Mouse (Mus musculus) limb, embryonic 13.5 days (tissue): ENCODE measurements around the gene Pcnx3. TPM values are rescaled to one million over a fixed set of nuclear protein-coding genes. Genes with fewer than 3 reads are reported as not detected.

ENCODE experiments used
- ATAC-seq: fragments of 200-750 bp; cut with Nextera tagmentation; 2 replicates; pipeline ENCODE4 v1.8.0; 2017; ENCODE audit warnings: low read depth, moderate number of reproducible peaks, moderate TSS enrichment; ENCODE audit not compliant: low FRiP score
- H3K27ac ChIP-seq: fragments of 300-500 bp; sonication (generic); 2 replicates; pipeline ENCODE4 v1.5.1; 2015; ENCODE audit warnings: inconsistent platforms, mild to moderate bottlenecking, moderate library complexity
- H3K27me3 ChIP-seq: fragments of 300-500 bp; sonication (generic); 2 replicates; pipeline ENCODE4 v1.6.1; 2015; ENCODE audit warnings: mild to moderate bottlenecking, inconsistent platforms
- H3K36me3 ChIP-seq: fragments of 300-500 bp; sonication (generic); 2 replicates; pipeline ENCODE4 v1.6.1; 2015; ENCODE audit warnings: inconsistent platforms, mild to moderate bottlenecking, moderate library complexity
- H3K4me1 ChIP-seq: fragments of 300-500 bp; sonication (generic); 2 replicates; pipeline ENCODE4 v1.6.1; 2015; ENCODE audit warnings: inconsistent platforms
- H3K4me2 ChIP-seq: fragments of 300-500 bp; sonication (generic); replicated peaks from 2 replicates; pipeline ENCODE4 v1.6.1; 2015; ENCODE audit warnings: inconsistent platforms, mild to moderate bottlenecking, moderate library complexity
- H3K4me3 ChIP-seq: fragments of 300-500 bp; sonication (generic); 2 replicates; pipeline ENCODE4 v1.5.1; 2015; ENCODE audit warnings: moderate library complexity, mild to moderate bottlenecking, inconsistent platforms
- H3K9ac ChIP-seq: fragments of 300-500 bp; sonication (generic); 2 replicates; pipeline ENCODE4 v1.6.1; 2015; ENCODE audit warnings: mild to moderate bottlenecking, inconsistent platforms
- H3K9me3 ChIP-seq: fragments of 300-500 bp; sonication (generic); 2 replicates; pipeline ENCODE4 v1.6.1; 2016; ENCODE audit warnings: inconsistent platforms
- WGBS: fragments of 180-500 bp; shearing (Covaris S2); methylation state at CpG from one replicate; pipeline ENCODE4 v1.1.7; 2015; 5-methylcytosine and 5-hydroxymethylcytosine counted together
- polyA plus RNA-seq: library from polyadenylated mRNA; unstranded; fragments of >200 nt; fragmentation: Nextera tagmentation; extraction: Ambion mirVana; gene quantifications from 2 replicates; pipeline ENCODE4 v1.2.1, GENCODE M21; 2015

Pcnx3 gene
- polyA plus RNA-seq, result 25.4 and 28.7 TPM in 2 replicates

DNA sequence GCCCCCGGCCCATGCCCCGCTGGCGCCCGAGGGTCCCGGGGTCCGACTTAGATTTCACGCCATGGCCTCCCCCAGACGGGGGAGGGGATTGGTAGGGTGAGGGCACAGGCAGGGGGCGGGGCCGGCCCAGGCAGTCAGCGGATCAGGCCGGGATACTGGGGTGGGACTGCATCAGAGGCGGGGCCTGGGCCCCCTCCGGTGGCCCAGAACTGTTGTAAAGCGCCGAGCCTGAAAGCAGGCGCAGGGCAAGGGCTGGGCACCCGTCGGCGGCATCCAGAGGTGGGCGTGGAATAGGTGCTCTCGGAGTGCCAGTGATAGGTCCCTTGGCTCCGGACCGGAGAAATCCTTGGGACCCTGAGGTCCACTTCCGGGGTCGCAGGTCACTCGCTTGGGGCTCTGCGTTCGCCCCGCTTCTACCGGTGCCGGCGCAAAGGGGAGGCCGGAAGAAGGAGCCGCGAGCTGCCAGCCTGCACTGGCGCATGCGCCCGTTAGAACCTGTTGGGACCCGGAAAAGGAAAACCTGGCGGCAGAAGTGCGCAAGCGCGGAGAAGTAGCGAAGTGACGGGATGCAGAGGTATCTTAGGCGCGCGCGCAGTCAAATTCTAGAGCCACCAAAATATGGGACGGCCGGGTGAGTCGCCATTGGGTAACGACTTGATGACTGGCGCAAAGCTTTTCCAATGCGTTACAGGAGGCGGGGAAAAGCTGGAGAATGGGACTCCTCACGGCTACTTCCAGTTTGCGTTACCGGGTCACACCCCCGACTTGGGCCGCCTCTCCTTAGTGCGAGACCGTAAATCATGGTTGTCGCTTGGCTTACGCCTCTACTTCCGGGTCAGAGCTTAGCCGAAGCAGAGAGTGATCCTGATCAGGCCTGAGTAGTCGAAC lies at the start of gene Pcnx3, which contains the start of gene Map3k11:
Pcnx3 (minus strand) TSS at position 709 of the 888 bp plus-strand sequence.
Map3k11 (plus strand) TSS at position 543 of the 888 bp plus-strand sequence.
- peak within 1 kb of the TSS; percentile 72 for H3K4me3 ChIP-seq
- peak; percentile 94 for ATAC-seq
- peak within 1 kb of the TSS; percentile 95 for H3K9ac ChIP-seq
- peaks cover 59% of the 10 kb centered on the region for H3K36me3 ChIP-seq
- under 1% methylated on average over 68 of the region's 69 CpGs for WGBS
- peaks cover 46% of the 10 kb centered on the region for H3K4me1 ChIP-seq
- H3K9me3 ChIP-seq, result no peaks in the 10 kb centered on the region
- H3K27ac ChIP-seq, result peak within 1 kb of the TSS; percentile 95
- H3K27me3 ChIP-seq, result no peaks in the 10 kb centered on the region
- H3K4me2 ChIP-seq, result peak within 1 kb of the TSS; percentile 99

DNA sequence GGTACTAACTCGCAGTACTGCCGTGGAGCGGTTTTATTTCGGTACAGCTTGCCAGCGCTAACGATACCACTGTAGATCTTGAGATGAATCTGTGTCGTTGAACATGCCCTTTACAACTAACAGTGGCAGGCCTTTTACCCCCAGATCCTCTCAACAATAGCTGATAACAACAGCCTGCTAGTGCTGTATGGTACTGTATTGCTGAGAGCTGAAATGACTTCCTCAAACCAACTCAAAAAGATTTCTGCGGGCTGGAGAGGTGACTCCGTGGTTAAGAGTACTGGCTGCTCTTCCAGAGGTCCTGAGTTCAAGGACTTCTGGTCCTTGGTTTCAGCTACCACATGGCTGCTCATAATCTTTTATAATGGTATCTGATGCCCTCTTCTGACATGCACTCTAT lies 45.6 kb upstream of the Pcnx3 start:
- no peak overlapping the region for H3K27ac ChIP-seq
- H3K4me2 ChIP-seq, result no peak overlapping the region
- no peak overlapping the region for H3K9ac ChIP-seq
- no peaks in the 10 kb centered on the region for H3K9me3 ChIP-seq
- no peak overlapping the region for H3K4me3 ChIP-seq
- WGBS, result 81% methylated on average over 9 of the region's 9 CpGs
- 0 out of 2 replicates have a peak, but pooled peaks cover 3% of the 10 kb centered on the region for H3K36me3 ChIP-seq
- H3K27me3 ChIP-seq, result 0 out of 2 replicates have a peak, but pooled peaks cover 5% of the 10 kb centered on the region
- no peak for ATAC-seq
- peaks cover 22% of the 10 kb centered on the region for H3K4me1 ChIP-seq

DNA sequence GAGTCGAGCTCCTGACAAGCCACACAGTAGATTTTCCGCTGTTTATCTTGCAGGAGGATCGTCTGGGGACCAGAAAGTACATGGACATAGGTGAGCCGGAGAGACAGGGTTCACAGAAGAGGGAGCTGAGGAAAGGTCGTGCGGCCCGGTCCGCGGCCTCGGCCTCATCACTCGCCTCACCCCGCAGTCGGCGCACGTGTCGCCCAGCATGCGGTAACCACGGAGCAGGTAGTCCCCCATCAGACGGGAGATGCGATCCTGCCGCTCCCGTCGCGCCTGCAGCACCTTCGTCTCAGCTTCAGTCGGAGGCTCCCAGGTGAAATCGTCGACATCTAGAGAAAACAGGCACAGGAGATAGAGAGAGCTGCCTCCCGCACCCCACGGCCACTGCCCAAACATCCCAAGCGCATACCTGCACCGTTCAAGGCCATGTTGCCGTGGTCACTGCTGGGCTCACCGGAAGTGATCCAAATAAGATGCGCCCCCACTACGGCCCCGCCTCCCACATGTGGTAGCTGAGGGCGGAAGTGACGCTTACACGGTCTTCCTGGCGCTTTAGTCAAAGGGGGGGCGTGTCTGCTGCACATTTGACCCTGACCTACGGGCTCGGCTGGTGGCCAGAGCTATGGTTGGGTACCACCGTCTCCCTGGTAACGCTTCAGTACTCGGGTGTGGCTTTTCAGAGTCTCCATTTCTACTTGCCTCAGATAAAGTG lies 42.7 kb upstream of the Pcnx3 start:
- WGBS, result under 1% methylated on average over 47 of the region's 47 CpGs
- Histone ChIP-seq H3K4me1 (peaks cover 43% of the 10 kb centered on the region), H3K4me3 (peak overlapping the region; percentile 97), H3K4me2 (peak overlapping the region; percentile 99), H3K36me3 (peaks cover 3% of the 10 kb centered on the region; the same call in 1 of the 2 replicates), H3K9ac (peak overlapping the region; percentile 82), H3K9me3 (no peaks in the 10 kb centered on the region), H3K27me3 (no peaks in the 10 kb centered on the region), H3K27ac (peak overlapping the region; percentile 35; the same call in 1 of the 2 replicates)
- peak; percentile 89 for ATAC-seq

DNA sequence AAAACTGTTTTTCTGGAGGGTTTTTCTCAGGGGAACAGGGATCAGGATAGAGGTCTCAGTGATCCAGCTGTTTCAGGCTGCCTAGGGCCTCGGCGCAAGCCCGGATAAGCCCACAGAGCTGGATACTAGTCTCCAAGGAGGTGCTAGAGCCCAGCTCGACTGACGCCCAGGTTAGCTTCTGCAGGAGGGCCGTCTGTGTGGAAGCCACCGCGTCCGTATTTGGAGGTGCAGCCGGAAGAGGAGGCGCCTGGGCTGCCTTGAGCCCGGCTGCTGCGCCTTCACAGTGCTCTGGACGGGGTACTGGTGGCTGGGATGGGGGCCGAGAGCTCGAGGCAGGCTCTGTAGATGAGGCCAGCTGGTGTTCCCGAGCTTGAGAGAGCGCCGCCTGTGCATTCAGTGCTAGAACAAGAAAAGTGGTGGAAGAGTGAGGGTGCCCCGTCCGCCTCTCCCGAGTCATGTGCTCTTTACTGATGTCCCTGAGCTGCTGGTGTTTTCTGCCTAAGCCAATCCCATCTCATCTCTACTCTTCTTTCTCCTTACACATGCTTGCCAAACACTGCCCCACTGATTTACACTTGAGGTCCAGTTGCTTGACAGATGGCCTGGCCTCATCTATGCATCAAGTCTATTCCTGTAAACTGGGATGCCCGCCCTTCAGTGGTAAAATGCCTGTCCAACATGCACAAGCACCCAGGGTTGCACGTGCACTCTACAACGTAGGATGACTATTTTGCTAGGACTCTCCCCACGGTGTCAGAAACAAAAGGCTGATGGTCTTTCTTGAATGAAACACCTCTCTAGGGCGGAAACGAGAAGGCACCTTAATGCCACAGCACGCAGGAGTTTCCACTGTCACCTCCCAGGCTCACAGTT lies 41.8 kb upstream of the Pcnx3 start:
- Histone ChIP-seq H3K4me1 (peaks cover 52% of the 10 kb centered on the region), H3K9ac (peak overlapping the region; percentile 82), H3K4me3 (peak overlapping the region; percentile 97), H3K27ac (no peak overlapping the region), H3K36me3 (peaks cover 3% of the 10 kb centered on the region; the same call in 1 of the 2 replicates), H3K4me2 (peak overlapping the region; percentile 99), H3K9me3 (no peaks in the 10 kb centered on the region), H3K27me3 (no peaks in the 10 kb centered on the region)
- no peak for ATAC-seq
- 73% methylated on average over 29 of the region's 29 CpGs for WGBS

DNA sequence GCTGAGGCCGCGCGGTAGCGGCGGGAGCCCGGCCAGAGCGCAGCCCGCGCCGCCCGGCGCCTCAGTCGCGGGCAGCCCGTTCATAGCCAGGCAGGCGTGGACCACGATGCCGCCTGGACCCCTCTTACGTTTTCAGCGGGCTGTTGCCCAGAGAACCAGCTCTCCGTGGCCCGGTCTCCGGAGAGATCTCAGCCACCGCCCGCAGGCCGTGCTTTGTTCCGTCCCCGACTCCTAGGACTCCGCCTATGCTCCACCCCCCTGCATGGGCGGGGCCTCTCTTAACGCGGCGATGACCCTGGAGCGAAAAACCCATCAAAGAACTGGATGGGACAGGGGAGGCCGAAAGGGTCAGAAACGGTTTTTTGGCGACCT lies 40.7 kb upstream of the Pcnx3 start, which contains the start of gene Fam89b:
Fam89b (minus strand) TSS at position 210 of the 372 bp plus-strand sequence.
- peak; percentile 67; the same call in 1 of the 2 replicates for ATAC-seq
- peaks cover 63% of the 10 kb centered on the region for H3K4me1 ChIP-seq
- H3K4me3 ChIP-seq, result peak within 1 kb of the TSS; percentile 97
- under 1% methylated on average over 37 of the region's 37 CpGs for WGBS
- peak within 1 kb of the TSS; percentile 99 for H3K9ac ChIP-seq
- peak within 1 kb of the TSS; percentile 94 for H3K27ac ChIP-seq
- H3K36me3 ChIP-seq, result peaks cover 10% of the 10 kb centered on the region; the same call in 1 of the 2 replicates
- H3K4me2 ChIP-seq, result peak within 1 kb of the TSS; percentile 99
- no peaks in the 10 kb centered on the region for H3K27me3 ChIP-seq
- no peaks in the 10 kb centered on the region for H3K9me3 ChIP-seq

DNA sequence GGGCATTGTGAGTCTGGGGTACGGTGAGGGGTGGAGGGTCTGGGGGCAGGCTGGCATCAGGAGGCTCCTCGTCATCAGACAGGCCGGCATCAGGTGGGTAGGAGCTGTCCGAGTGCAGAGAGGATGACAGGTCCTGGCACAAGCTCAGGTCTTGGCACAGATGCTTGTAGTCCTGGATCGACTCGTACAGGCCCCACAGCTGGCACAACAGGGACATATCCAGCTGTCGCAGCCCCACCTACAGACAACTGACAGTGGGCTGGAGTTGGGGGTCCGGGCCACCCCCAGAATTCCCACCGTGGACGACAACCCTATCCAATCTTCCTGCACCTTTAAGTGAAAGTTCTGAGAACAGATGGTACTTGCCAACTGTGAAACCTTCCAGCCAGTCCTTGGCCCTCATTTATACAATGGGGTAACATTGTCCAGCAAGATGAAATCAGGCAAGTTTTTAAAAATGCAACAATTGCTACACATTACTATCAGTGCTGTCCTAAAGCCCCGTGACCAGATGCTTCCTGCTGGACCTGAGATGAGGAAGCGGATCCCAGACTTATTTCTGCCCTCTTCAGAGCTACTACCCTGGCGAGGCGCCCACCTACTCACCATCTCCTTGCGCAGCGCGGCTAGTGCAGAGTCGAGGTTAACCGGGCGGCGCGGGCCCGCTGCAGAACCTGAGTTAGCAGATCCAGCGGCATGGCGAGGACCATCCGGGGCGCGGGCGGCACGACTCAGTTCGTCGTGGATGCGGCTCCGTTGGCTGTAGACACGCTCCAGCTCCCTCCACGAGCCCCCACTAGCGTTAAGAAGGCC lies 40.1 kb upstream of the Pcnx3 start:
- peak overlapping the region; percentile 94 for H3K27ac ChIP-seq
- H3K9ac ChIP-seq, result peak overlapping the region; percentile 99
- peak overlapping the region; percentile 97 for H3K4me3 ChIP-seq
- no peaks in the 10 kb centered on the region for H3K9me3 ChIP-seq
- 10% methylated on average over 37 of the region's 37 CpGs for WGBS
- peak overlapping the region; percentile 99 for H3K4me2 ChIP-seq
- no peaks in the 10 kb centered on the region for H3K27me3 ChIP-seq
- 0 out of 2 replicates have a peak, but pooled peaks have one; percentile 22 for ATAC-seq
- H3K4me1 ChIP-seq, result peaks cover 63% of the 10 kb centered on the region
- peaks cover 15% of the 10 kb centered on the region for H3K36me3 ChIP-seq

DNA sequence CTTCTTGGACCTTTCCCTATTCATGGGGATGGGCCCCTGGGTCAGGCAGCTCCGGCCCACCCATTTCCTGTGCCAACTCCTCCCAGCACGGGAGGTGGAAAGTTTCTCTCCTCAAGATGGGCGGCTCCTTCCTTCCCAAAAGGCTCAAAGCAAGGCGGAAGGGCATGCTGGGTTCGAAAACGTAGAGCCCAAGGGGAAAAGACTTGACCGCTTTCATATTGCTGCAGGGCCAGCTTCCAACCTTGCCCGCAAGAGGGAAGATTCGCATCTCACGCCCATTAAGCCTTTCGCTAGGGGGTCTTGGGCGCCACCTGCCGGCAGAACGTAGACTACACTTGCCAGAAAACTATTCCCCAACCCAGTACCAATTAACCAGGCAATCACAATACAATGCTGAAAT lies 39.0 kb upstream of the Pcnx3 start:
- WGBS, result 2% methylated on average over 14 of the region's 14 CpGs
- Histone ChIP-seq H3K4me2 (peak overlapping the region; percentile 99), H3K27ac (peak overlapping the region; percentile 70; the same call in 1 of the 2 replicates), H3K9ac (peak overlapping the region; percentile 99), H3K27me3 (no peaks in the 10 kb centered on the region), H3K9me3 (no peaks in the 10 kb centered on the region), H3K4me3 (peak overlapping the region; percentile 97), H3K36me3 (peaks cover 25% of the 10 kb centered on the region), H3K4me1 (peaks cover 63% of the 10 kb centered on the region)
- no peak for ATAC-seq

DNA sequence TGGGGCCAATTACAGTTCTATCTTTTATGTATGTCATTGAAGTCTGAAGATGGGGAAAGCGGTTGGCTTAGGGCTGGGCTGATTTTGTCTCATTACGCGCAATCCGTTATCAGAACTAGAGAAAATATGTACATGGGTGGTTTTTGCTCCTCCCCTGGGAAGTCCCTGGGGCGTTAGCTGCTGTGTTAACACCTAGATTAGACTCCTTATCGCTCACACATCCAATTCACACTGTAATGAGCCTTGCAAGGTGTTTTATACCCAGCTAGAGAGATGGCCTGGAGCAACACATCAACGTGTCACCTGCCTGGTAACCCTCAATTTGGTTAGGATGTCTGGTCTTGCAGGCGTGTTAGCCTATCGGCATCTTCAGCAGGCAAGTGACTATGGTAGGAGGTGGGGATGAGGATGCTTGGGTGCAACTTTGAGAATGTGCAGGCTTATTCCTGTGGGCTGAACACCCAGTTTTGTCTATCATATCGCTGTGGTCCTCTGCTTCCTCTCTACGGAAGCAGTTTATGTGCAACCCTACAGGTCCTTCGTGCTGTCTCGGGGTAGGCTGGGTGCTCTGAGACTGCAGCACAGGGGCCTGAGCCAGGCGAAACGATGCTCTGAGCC lies 38.4 kb upstream of the Pcnx3 start:
- Histone ChIP-seq H3K9ac (peak overlapping the region; percentile 69), H3K9me3 (no peaks in the 10 kb centered on the region), H3K27ac (peak overlapping the region; percentile 70), H3K4me2 (peak overlapping the region; percentile 99), H3K4me3 (peak overlapping the region; percentile 97), H3K4me1 (peaks cover 63% of the 10 kb centered on the region), H3K36me3 (peaks cover 31% of the 10 kb centered on the region), H3K27me3 (no peaks in the 10 kb centered on the region)
- WGBS, result 72% methylated on average over 15 of the region's 15 CpGs
- ATAC-seq, result no peak

DNA sequence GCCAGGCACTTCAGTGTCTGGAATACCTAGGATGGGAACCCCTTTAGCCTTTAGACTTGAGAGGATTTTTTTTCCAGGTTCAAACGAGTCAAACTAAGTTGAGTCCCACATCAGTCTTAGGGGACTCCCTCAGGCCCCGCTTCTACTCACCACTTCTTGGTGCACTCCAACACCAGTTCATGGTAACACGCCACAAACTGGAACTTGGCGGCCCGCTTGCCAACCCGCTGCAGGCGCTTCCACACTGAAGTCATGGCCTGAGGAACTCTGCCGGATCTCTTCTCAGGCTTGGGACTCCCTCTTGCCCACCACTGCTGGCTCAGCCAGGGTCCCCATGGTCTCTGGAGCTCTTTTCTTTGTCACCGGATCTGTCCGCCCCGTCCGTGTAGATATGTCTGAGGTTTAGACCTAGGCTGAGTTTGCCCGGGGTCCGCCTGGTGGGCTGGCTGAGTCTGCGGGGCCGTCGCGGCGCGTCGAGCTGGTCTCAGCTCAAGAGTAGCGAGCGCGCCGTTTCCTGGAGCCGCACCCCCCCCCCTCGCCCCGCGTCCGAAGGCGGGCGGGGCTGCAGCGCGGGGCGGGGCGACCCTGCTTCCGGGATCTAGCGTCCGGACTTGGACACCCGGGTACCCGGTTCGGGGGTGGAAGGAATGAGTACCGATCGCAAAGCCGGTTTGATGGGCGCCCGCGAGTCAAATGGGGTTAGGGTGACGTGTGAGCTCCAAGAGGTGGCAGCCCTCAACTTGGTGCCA lies 37.2 kb upstream of the Pcnx3 start, which contains the start of gene Ehbp1l1:
Ehbp1l1 (minus strand) TSS at position 551 of the 749 bp plus-strand sequence.
- Histone ChIP-seq H3K27ac (peak within 1 kb of the TSS; percentile 70), H3K27me3 (no peaks in the 10 kb centered on the region), H3K4me1 (peaks cover 57% of the 10 kb centered on the region), H3K9ac (peak within 1 kb of the TSS; percentile 76), H3K9me3 (no peaks in the 10 kb centered on the region), H3K4me2 (peak within 1 kb of the TSS; percentile 99), H3K36me3 (peaks cover 42% of the 10 kb centered on the region), H3K4me3 (peak within 1 kb of the TSS; percentile 97)
- WGBS, result 12% methylated on average over 49 of the region's 49 CpGs
- no peak for ATAC-seq
